Mouse (Mus musculus): Measurements from ENCODE around the gene H1f0.

- TF ChIP-seq CTCF (IDR thresholded peaks at IDR 0.05; ENCODE audit: low read depth, low read length), result peak; percentile 56
- no peak for TF ChIP-seq POLR2A (IDR thresholded peaks at IDR 0.05; ENCODE audit: borderline replicate concordance, low read depth, low read length)
These were observed 43.1 kb downstream of the H1f0 start for GRCm38 (mm10) chr15:79071117-79072039.
